Mouse (Mus musculus) lung, adult 2 months (tissue): ENCODE measurements around the gene Zbtb7b. TPM values are rescaled to one million over a fixed set of nuclear protein-coding genes. Genes with fewer than 3 reads are reported as not detected.

ENCODE experiments used
- DNase-seq: peaks from one replicate; pipeline ENCODE4 v3.0.0; 2022
- H3K4me1 ChIP-seq: fragments of 200-500 bp; 2 replicates; pipeline ENCODE4 v1.6.1; 2011; ENCODE audit warnings: low read length; ENCODE audit not compliant: control insufficient read depth, insufficient read depth
- H3K4me3 ChIP-seq: fragments of 200-500 bp; replicated peaks from 2 replicates; pipeline ENCODE3; 2011; ENCODE audit warnings: low read depth, mild to moderate bottlenecking, control low read depth, low read length; ENCODE audit errors: extremely low read depth
- CTCF ChIP-seq: fragments of 200-500 bp; IDR thresholded peaks from 2 replicates; pipeline ENCODE4 v1.5.1; 2011; ENCODE audit warnings: mild to moderate bottlenecking, low read length, control low read depth; ENCODE audit not compliant: insufficient read depth
- POLR2A ChIP-seq: fragments of 200-500 bp; IDR thresholded peaks from 2 replicates; pipeline ENCODE4 v1.6.1; 2011; ENCODE audit warnings: low read depth, mild to moderate bottlenecking, control low read depth, low read length, borderline replicate concordance; ENCODE audit errors: extremely low read depth
- WGBS: fragments of 180-500 bp; shearing (Covaris S2); methylation state at CpG from one replicate; pipeline ENCODE4 v1.1.7; 2018; 5-methylcytosine and 5-hydroxymethylcytosine counted together
- polyA plus RNA-seq: library from polyadenylated mRNA; depleted of rRNA; stranded (reverse); fragments of >200 nt; gene quantifications from 2 replicates; pipeline ENCODE4 v1.2.3, GENCODE M21; 2012

Zbtb7b gene
- polyA plus RNA-seq, 1 experiment: 63.0 TPM

DNA sequence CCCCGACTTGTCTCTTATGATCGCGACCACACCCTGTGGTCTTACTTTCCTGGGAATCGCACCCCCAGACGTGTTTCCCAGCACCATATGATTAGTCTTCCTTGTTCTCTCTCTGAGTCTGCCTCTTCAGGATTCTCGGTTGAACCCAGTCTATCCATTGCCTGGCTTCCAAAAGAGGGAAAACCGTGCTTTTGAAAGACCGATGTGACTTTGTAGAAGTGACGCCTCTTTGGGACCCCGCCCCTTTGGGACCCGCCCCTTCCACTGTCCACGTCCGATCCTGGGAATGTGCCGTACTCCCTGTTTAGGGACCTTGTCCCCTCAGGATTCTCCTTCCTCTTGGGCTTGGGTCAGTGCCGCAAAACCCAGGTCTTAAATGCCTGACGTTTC is 24.3 kb upstream of the Zbtb7b start:
- whole genome bisulfite sequencing: under 1% methylated on average over 16 of the region's 16 CpGs
- peak overlapping the region; percentile 89 for H3K4me3 ChIP-seq
- peak; percentile 76; the same call in 1 of the 2 replicates for TF ChIP-seq POLR2A
- TF ChIP-seq CTCF: no peak
- DNase-seq: peak; percentile 76
- H3K4me1 ChIP-seq: peaks cover 3% of the 10 kb centered on the region; the same call in 1 of the 2 replicates

DNA sequence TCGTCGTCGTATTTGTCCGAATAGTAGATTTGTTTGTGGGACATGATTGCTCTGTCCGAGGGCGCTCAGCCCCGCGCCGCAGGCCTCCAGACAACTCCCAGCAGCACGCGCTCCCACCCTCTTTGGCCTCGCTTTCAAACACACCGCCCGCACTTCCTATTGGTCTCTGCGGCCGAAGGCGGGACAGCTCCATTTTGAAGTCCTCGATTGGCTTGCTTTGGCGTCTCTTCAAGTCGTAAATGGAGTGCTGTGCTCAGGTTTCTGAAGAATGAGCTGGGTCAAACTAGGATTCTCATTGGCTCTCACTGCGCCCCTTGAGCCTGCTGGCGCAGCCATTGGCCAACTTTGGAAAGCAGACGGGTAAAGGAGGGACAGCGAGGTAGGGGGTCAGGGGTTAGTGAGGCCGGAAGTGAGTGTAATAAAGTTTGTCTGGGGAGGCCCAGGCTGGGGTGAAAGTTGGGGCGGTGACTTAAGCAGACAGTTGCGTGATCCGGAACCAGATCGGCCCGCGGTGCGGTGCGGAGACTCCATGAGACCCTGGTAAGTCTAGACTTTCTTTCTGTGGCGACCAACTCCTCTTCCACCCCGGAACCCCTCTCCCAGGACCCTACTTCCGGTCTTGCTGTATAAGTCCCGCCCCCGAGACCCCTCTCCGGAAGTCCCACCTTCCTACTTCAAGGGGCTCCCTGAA is 23.7 kb upstream of the Zbtb7b start, which contains the start of the genes Cks1b and Shc1:
Gene Cks1b, minus strand, starts transcription at position 214 of the 691 bp plus-strand sequence.
Gene Shc1, plus strand, starts transcription at position 274 of the 691 bp plus-strand sequence.
- TF ChIP-seq POLR2A (peak; percentile 69; the same call in 1 of the 2 replicates), CTCF (no peak)
- peak; percentile 91 for DNase-seq
- peak within 1 kb of the TSS; percentile 89 for H3K4me3 ChIP-seq
- WGBS: under 1% methylated on average over 39 of the region's 39 CpGs
- peaks cover 3% of the 10 kb centered on the region; the same call in 1 of the 2 replicates for H3K4me1 ChIP-seq

DNA sequence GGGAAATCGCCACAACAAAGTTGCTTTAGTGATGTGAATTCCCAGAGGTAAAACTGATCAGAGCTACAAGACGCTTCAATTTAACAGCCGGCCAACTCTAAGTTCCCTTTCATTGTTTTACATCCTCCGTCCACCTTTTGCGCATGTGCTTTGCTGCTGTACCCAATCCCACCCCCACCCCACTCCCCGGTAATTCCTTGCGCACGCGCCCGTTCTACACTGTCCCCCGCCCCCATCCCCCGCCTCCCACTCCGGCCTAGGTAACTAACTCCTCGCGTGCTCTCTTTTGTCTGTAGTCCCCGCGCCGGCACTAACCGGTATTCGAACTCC is 23.2 kb upstream of the Zbtb7b start:
- WGBS: 1% methylated on average over 20 of the region's 20 CpGs
- DNase-seq: no peak
- H3K4me3 ChIP-seq: peak overlapping the region; percentile 58
- H3K4me1 ChIP-seq: peaks cover 3% of the 10 kb centered on the region; the same call in 1 of the 2 replicates
- no peak for TF ChIP-seq POLR2A
- no peak for TF ChIP-seq CTCF

DNA sequence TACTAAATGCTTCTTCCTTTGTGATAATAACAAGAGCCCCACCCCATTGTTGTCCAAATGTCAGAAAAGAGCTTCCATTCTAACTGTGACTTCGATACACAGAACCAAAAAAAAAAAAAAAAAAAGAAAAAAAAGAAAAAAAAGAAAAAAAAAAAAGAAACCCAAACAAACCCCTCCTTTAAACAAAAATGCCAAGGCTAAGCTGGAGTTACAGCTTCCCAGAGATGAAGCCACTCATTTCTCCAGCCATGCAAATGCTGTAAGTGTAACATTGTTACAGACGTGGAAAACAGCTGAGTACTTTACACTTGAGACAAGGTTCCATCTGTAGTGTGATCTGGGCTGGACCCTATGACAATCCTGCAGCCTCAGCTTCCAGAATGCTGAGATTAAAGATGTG is 22.6 kb upstream of the Zbtb7b start:
- Histone ChIP-seq H3K4me3 (no peak overlapping the region), H3K4me1 (peaks cover 3% of the 10 kb centered on the region; the same call in 1 of the 2 replicates)
- TF ChIP-seq CTCF: no peak
- WGBS: 35% methylated on average over 2 of the region's 2 CpGs
- DNase-seq: no peak

DNA sequence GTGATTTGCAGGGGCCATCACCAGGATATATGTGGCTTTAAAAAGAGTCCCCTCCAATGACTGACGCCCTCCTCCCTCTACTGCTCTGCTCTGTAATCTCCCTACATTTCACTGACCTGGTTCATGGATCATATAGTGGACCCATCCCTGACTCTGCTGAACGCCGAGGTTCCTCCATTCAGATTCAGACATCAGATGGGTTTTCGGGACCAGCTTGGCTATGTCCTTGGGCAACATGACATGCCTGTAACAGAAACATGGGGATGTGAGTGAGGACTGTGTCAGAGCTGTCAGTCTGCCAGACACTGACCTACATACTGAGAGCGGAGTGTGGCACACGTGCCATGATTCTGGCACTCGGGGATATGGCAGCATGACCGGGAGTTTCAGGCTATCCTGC is 21.6 kb upstream of the Zbtb7b start:
- 93% methylated on average over 8 of the region's 8 CpGs for WGBS
- Histone ChIP-seq H3K4me1 (peaks cover 5% of the 10 kb centered on the region), H3K4me3 (no peak overlapping the region)
- TF ChIP-seq POLR2A: no peak
- no peak for TF ChIP-seq CTCF
- no peak for DNase-seq

DNA sequence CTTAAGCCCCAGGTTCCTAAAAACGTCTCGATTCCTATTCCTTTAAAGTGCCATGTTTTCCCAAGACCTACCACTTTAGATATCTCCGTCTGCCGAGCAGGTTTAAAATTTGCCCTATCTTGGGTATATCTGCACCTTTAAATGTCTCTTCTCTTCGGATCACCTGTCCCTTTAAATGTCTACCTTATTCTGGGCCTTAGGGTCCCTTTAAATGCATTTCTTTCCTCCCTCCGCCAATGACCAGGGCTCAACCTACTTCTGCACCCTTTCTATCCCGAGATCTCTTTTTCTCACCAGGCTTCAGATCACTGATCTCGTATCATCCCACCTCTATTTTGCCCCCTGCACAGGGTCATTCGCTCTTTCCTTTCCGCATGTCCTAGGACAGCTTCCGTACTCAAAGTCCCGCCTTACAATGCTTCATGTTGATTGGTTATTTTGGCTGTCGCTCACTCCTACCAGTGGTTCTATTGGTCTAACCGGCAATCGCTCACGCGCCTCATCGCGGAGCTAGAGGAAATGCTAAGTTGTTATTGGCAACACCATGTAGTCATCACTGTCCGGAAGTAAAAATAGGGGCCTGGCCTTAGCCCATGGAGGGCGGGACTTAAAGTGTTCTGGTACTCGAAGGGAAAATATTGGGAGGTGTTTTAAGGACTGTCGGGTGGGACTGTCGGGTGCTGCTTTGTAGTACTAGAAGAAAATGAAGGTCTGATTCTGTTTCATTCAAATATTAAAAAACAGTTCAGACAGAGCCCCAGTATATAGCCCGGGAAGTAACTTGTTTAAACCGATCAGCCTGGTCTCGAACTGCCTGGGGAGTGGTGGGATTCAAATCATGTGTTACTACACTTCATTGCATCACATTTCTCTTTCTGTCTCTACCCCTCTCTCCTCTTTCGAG is 17.2 kb upstream of the Zbtb7b start, which contains the start of gene Flad1:
Gene Flad1, minus strand, starts transcription at position 381 of the 904 bp plus-strand sequence.
- TF ChIP-seq CTCF (no peak), POLR2A (no peak)
- H3K4me3 ChIP-seq: peak within 1 kb of the TSS; percentile 57
- H3K4me1 ChIP-seq: peaks cover 3% of the 10 kb centered on the region
- DNase-seq: peak; percentile 99
- WGBS: 4% methylated on average over 28 of the region's 28 CpGs

DNA sequence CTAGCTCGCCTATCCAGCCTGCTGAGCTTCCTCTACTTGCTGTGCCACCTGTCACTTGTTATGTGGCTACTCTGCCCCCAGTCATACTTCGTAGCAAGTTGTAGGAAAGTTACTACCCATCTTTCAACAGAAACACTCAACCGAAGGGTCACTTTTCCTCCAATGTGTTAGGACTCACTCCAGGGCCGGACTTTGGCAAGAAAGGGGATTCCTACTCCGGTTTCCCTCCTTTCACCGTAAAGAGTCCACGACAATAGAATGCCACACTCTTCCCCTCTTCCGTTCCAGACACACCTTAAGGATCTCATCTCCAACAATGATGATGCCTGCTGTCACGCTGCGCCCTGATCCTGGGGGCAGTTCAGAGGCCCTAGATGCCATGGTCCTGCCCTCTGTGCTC is 16.3 kb upstream of the Zbtb7b start:
- no peak for TF ChIP-seq CTCF
- no peak for TF ChIP-seq POLR2A
- Histone ChIP-seq H3K4me1 (peaks cover 3% of the 10 kb centered on the region), H3K4me3 (no peak overlapping the region)
- DNase-seq: no peak
- WGBS: 72% methylated on average over 10 of the region's 10 CpGs

DNA sequence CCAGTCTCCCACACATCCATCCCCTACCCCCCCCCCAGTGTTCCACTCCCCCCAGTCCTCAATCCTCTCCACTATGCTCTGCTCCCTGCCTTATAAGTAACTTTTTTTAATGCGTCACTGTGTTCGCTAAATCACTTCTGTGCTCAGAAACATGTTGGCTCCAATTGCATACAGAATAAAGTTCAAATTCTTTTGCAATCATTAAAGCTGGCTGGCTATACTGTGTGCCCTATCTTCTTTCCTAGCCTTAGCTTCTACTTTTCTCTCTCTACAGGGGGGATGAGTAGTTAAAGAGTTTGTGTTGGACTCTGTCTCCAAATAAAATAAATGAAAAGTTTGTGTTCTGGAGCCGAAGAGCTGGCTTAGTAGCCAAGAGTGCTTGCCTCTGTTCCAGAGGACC is 15.1 kb upstream of the Zbtb7b start:
- H3K4me3 ChIP-seq: no peak overlapping the region
- TF ChIP-seq POLR2A: no peak
- TF ChIP-seq CTCF: no peak
- H3K4me1 ChIP-seq: peaks cover 3% of the 10 kb centered on the region
- 75% methylated on average over 3 of the region's 3 CpGs for WGBS
- no peak for DNase-seq

DNA sequence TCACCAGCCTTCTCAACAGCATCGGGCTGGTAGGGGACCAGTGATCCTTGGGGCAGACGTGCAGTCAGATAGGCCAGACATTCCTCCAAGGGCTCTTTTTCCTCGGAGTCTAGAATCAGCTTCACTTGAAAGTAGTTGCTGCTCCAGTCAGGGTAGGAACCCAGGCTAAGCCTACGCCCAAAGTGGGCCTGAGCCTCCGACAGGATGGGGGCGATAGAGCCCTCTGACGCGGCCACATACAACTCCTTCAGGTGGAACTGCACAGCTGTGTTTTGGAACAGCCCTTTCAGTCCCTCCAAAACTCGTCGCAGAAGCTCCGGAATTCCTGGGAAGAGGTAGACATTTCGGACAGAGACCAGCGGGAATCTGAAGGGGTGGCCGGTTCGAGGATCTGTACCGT is 13.9 kb upstream of the Zbtb7b start:
- 67% methylated on average over 16 of the region's 16 CpGs for WGBS
- no peak for TF ChIP-seq CTCF
- no peak for TF ChIP-seq POLR2A
- Histone ChIP-seq H3K4me3 (no peak overlapping the region), H3K4me1 (peaks cover 3% of the 10 kb centered on the region)
- DNase-seq: no peak

DNA sequence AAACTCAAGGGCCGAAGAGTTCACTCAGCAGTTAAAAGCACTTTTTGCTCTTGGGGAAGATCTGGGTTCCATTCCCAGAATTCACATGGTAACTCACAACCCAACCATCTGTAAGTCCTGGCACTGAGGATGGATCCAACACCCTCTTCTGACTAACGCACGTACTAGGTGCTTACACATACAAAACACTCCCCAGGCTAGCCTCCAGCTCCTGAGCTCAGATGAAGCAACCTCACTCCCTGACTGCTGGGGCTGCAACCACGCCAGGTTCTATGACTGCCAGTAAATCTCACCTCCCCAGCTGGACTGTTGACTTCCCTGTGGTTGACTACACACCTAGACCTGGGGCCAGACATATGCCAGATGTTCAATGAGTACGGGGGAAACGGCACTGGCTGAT is 12.3 kb upstream of the Zbtb7b start:
- no peak for DNase-seq
- no peak overlapping the region for H3K4me3 ChIP-seq
- WGBS: 83% methylated on average over 6 of the region's 6 CpGs
- no peak for TF ChIP-seq CTCF
- no peak for TF ChIP-seq POLR2A
- H3K4me1 ChIP-seq: peaks cover 3% of the 10 kb centered on the region
